Mouse (Mus musculus) lung, postnatal 0 days (tissue): ENCODE measurements at regions not wholly inside any gene's neighbourhood (a gene's known extent, or its start where the extent isn't known, plus 50 kb on each side); places are given as distances from the start of the nearest gene placed in this dataset.
"Not testable (repeated sequence)": the region's sequence is repeated elsewhere in the genome, so short reads cannot be mapped to it uniquely, and the experiment has no call there.

Experiments
- CTCF ChIP-seq: IDR thresholded peaks from 2 replicates; pipeline ENCODE4 v1.5.1; 2016; ENCODE audit warnings: antibody characterized with exemption, mild to moderate bottlenecking
- EP300 ChIP-seq: IDR thresholded peaks from 2 replicates; pipeline ENCODE4 v1.6.1; 2016; ENCODE audit warnings: antibody characterized with exemption, mild to moderate bottlenecking, control low read depth

DNA sequence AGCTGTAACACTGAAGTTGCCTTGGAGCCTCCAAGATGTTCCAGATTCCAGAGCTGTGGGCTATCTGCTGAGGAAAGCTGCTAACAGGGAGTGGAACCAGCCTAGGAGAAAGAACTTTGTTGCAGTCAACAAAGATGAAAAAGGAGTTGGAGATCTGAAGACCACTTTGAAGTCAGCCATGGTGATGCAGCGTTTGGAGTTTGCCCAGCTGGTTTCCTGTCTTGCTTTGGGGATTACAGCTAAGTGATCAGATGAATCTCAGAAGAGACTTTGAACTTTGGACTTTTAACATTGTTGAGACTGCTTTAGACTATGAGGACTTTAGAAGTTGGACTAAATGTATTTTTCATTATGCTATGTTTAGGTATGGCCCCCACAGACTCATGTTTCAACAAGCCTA is 297.6 kb downstream of the Gadd45g start:
- not testable (repeated sequence) for TF ChIP-seq CTCF, EP300
